In genomic region chr3:70483066-70483743, GRCm38 (mm10) we compare ENCODE assay signal across 16 mouse cellular contexts.
DNase-seq lines count a peak whose midpoint lies in the region; ATAC-seq and TF ChIP-seq lines count a peak whose summit lies in the region.
"Had no signal": no experiment of that assay in that cellular context is flagged by ENCODE, and none has a peak within 500 bp of the region (broad histone marks: within the 10 kb centered on the region; RNA-seq: fewer than 3 reads in every experiment).

No protein-coding gene starts in this region.

- peak; percentile 60 to 62 for DNase-seq in cerebellum, postnatal 10 days
- DNase-seq in cerebellum, adult 11-12 months: no peak
- peak; percentile 29 for DNase-seq in lung, embryonic 14.5 days
- DNase-seq in lung, postnatal 10 days: no peak
- peak; percentile 81 for DNase-seq in forebrain, embryonic 14.5 days (ENCODE audit: low spot score)
- no peak for DNase-seq in gastrocnemius, postnatal 25 days
- DNase-seq in heart, postnatal 4 days: no peak
- DNase-seq: gastrocnemius, postnatal 36 days; spleen, adult 18-20 months had no signal

- H3K9ac ChIP-seq in lung, embryonic 14.5 days: no peak overlapping the region
- H3K9ac ChIP-seq in forebrain, embryonic 14.5 days (ENCODE audit: low read length): no peak overlapping the region
- H3K9ac ChIP-seq in midbrain, embryonic 15.5 days: no peak overlapping the region
- H3K9ac ChIP-seq: liver, embryonic 12.5 days; lung, embryonic 15.5 days; stomach, embryonic 15.5 days had no signal

- no peak for ATAC-seq in lung, embryonic 14.5 days (ENCODE audit: insufficient read depth)
- peak; percentile 74 for ATAC-seq in forebrain, embryonic 14.5 days
- ATAC-seq in midbrain, embryonic 15.5 days (replicated peaks): peak; percentile 77
- ATAC-seq: intestine, embryonic 16.5 days; liver, embryonic 12.5 days had no signal

- H3K27ac ChIP-seq in lung, embryonic 14.5 days (ENCODE audit: low read depth): no peak overlapping the region
- peak overlapping the region; percentile 66 for H3K27ac ChIP-seq in forebrain, embryonic 14.5 days (ENCODE audit: low read depth, low read length)
- H3K27ac ChIP-seq in midbrain, embryonic 15.5 days: peak overlapping the region; percentile 48; the same call in 1 of the 2 replicates
- H3K27ac ChIP-seq: heart, embryonic 10.5 days; liver, embryonic 12.5 days; lung, embryonic 15.5 days; stomach, embryonic 15.5 days had no signal

- no peak for TF ChIP-seq CTCF in lung, embryonic 14.5 days (IDR thresholded peaks at IDR 0.05; ENCODE audit: low read depth)

- H3K4me3 ChIP-seq in lung, embryonic 14.5 days (ENCODE audit: low read depth, low read length): no peak overlapping the region
- H3K4me3 ChIP-seq in forebrain, embryonic 14.5 days (ENCODE audit: low read depth, low read length): 0 out of 2 replicates have a peak overlapping the region, but pooled peaks have one; percentile 5
- no peak overlapping the region for H3K4me3 ChIP-seq in midbrain, embryonic 15.5 days
- H3K4me3 ChIP-seq: heart, embryonic 10.5 days; liver, embryonic 12.5 days; lung, embryonic 15.5 days; stomach, embryonic 15.5 days had no signal

- no peaks in the 10 kb centered on the region for H3K27me3 ChIP-seq in lung, embryonic 14.5 days (ENCODE audit: insufficient read depth, low read length)
- no peaks in the 10 kb centered on the region for H3K27me3 ChIP-seq in forebrain, embryonic 14.5 days (replicated peaks; ENCODE audit: control insufficient read depth, insufficient read depth, low read length)
- H3K27me3 ChIP-seq in midbrain, embryonic 15.5 days (replicated peaks): no peaks in the 10 kb centered on the region
- H3K27me3 ChIP-seq: CH12.LX; liver, embryonic 12.5 days; lung, embryonic 15.5 days; stomach, embryonic 15.5 days had no signal

- H3K36me3 ChIP-seq in lung, embryonic 14.5 days (ENCODE audit: insufficient read depth): no peaks in the 10 kb centered on the region
- no peaks in the 10 kb centered on the region for H3K36me3 ChIP-seq in forebrain, embryonic 14.5 days (ENCODE audit: control insufficient read depth, insufficient read depth, low read length)
- no peaks in the 10 kb centered on the region for H3K36me3 ChIP-seq in midbrain, embryonic 15.5 days (replicated peaks)
- H3K36me3 ChIP-seq: heart, embryonic 10.5 days; liver, embryonic 12.5 days; lung, embryonic 15.5 days; stomach, embryonic 15.5 days had no signal

- no peak overlapping the region for H3K4me2 ChIP-seq in lung, embryonic 14.5 days
- H3K4me2 ChIP-seq in forebrain, embryonic 14.5 days (ENCODE audit: low read length): peak overlapping the region; percentile 21
- H3K4me2 ChIP-seq in midbrain, embryonic 15.5 days: no peak overlapping the region
- H3K4me2 ChIP-seq: liver, embryonic 12.5 days; stomach, embryonic 15.5 days had no signal

- no peaks in the 10 kb centered on the region for H3K9me3 ChIP-seq in lung, embryonic 14.5 days (ENCODE audit: low read depth, low read length)
- no peaks in the 10 kb centered on the region for H3K9me3 ChIP-seq in forebrain, embryonic 14.5 days (replicated peaks; ENCODE audit: control insufficient read depth, low read length)
- H3K9me3 ChIP-seq in midbrain, embryonic 15.5 days: no peaks in the 10 kb centered on the region
- H3K9me3 ChIP-seq: heart, embryonic 10.5 days; liver, embryonic 12.5 days; lung, embryonic 15.5 days; stomach, embryonic 15.5 days had no signal

- H3K4me1 ChIP-seq in lung, embryonic 14.5 days (ENCODE audit: insufficient read depth): no peaks in the 10 kb centered on the region
- H3K4me1 ChIP-seq in forebrain, embryonic 14.5 days (ENCODE audit: control insufficient read depth, insufficient read depth, low read length): peaks cover 9% of the 10 kb centered on the region
- H3K4me1 ChIP-seq in midbrain, embryonic 15.5 days: peaks cover 9% of the 10 kb centered on the region
- H3K4me1 ChIP-seq: heart, embryonic 10.5 days; liver, embryonic 12.5 days; lung, embryonic 15.5 days; stomach, embryonic 15.5 days had no signal

- WGBS in lung, embryonic 14.5 days: 53% methylated on average over 5 of the region's 5 CpGs
- 13% methylated on average over 5 of the region's 5 CpGs for WGBS in forebrain, embryonic 14.5 days
- WGBS in midbrain, embryonic 15.5 days: 39% methylated on average over 5 of the region's 5 CpGs

Comparison
In these comparisons a context has a peak if more than half of its experiments do, and no peak if none do; other contexts are left out.
1. DNase-seq: peak in cerebellum, postnatal 10 days (2 of 2), lung, embryonic 14.5 days (single experiment) and forebrain, embryonic 14.5 days (single experiment); none in cerebellum, adult 11-12 months (single experiment), lung, postnatal 10 days (single experiment), gastrocnemius, postnatal 25 days (single experiment) and heart, postnatal 4 days (single experiment).